Mouse (Mus musculus) left cerebral cortex, postnatal 10 days (tissue): ENCODE measurements around the gene Psd4. TPM values are rescaled to one million over a fixed set of nuclear protein-coding genes. Genes with fewer than 3 reads are reported as not detected.

Experiments used
- DNase-seq, 2 experiments: peaks; one replicate each; pipeline ENCODE4 v3.0.0; 2021 to 2022; ENCODE audit warnings: low spot score in 2 of 2, mixed read lengths in 1 of 2; ENCODE audit errors: extremely low spot score in 1 of 2
- intact Hi-C: fragments of 180-260 bp; cut with DNase I; formaldehyde crosslinking; loops from one replicate; pipeline ENCODE4 v1.15.1; 2025
- total RNA-seq, 2 experiments: library from RNA; stranded (reverse); gene quantifications; 2 replicates each; pipeline ENCODE4 v1.2.3; 2021

Gene Psd4
- total RNA-seq, 2 experiments from 2014 or later, result 0.67 to 2.0 TPM

DNA sequence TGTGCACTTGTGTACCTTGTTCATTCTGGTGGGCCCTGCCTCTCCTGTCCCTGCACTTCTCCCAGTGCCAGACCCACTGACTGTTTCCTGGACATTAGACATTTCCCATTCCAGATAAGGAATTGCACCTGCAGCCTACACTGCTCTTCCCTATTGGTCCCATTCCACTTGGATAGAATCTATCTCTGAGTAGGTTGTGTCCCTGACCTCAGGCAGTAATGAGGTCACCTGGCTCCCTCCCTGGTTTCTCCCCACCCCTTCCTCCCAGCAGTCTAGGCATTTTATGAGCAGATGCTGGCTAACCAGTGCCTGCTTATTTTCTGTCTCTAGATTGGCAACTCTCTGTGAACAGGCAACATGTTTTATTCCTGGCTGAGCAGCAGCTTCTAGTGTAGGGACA, 17.0 kb downstream of the Psd4 start:
- no peak for DNase-seq
- intact Hi-C loops, result no loop called here

DNA sequence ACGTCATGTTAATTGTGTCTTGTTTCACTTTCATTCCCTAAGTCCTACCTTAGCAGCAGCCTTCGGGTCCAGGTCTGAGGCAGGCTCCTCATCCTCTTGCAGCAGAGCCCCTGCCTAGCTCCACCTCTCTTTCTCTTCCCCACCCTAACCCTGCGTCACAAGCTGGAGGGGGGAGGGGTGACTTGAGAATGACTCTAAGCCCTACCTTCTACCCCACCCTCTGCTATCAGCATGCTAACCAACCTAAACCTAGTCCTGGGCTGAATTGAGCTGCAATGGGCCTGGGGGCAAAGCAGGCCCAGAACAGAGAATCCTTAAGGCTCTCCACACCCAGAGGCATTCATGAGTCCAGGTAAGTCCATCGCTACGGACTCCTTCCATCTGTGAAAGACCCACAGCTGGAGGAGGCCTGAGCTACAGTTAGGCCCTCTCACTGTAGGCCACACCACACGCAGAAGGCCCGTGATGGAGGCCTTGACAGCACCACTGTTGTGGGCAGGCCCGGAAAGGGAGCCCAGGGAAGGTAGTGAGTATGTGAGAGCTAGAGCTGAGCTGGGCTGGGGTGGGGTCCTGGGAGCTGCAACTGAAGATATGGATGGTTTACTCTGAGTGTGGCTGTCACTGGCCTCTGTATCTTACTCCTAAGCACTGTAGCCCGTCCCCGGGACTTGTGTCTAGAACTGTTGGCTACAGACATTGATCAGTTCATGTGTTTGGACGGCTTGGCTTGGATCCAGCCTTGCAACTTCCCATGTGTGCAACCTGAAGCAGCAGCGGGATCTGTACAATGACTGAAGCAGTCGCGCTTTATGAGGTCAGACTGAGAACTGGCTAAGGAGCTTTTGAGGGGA, 18.0 kb downstream of the Psd4 start:
- intact Hi-C loops, result no loop called here
- DNase-seq, result no peak

DNA sequence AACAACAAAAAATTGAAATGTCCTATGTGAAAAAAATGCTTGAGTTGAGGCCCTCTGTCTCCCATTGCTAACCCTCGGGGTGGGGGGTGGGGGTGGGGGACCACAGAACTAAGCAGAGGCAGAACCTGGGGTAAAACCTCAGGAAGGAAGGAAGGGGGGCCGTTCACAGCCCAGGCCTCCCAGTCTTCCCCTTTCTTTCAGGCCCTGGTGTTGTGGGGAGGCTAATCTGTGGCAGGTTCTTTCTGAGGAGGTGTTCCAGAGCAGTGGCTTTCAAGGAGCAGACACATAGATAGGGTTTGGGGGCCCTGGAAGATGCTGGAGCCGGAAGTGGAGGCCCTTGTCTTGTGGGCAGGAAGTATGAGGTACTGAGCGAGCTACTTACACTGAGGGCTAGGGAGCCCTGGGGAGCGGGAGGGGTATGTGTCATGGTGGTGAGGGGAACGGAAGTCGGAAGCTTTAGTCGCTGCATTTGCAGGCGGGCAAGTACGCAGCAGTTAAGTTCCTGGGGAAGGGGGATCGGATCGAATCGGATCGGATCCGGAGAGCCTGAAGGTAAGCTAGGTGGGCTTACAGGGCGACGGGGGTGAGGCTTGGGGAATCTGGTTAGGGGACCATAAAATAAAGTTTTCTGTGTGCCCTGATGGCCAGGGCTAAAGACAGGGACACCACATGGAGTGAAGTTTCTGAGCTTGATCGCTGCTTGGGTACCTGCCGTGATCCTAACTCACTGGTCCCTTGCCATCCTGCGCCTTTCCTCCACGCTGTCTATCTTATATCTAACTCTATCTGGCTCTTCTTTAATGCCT, 19.0 kb downstream of the Psd4 start:
- intact Hi-C loops, result no loop called here
- no peak for DNase-seq

DNA sequence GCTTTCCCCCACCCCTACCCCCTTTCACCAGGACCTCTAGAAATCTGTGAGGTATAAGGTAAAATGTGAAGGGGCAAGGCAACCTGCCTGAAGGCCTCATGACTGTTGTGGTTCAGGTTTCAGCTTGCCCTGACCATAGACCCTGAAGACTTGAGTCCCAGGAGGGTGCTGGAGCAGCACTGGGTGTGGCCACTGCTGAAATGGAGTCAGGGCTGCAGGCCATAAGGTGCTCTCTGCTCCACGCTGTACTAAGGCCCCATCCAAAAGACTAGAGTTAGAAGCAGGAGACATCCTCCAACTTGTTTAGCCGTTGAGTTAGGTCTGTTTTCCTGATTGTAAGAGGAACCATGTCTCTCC, 19.6 kb downstream of the Psd4 start:
- intact Hi-C loops, result no loop called here
- DNase-seq, result no peak

DNA sequence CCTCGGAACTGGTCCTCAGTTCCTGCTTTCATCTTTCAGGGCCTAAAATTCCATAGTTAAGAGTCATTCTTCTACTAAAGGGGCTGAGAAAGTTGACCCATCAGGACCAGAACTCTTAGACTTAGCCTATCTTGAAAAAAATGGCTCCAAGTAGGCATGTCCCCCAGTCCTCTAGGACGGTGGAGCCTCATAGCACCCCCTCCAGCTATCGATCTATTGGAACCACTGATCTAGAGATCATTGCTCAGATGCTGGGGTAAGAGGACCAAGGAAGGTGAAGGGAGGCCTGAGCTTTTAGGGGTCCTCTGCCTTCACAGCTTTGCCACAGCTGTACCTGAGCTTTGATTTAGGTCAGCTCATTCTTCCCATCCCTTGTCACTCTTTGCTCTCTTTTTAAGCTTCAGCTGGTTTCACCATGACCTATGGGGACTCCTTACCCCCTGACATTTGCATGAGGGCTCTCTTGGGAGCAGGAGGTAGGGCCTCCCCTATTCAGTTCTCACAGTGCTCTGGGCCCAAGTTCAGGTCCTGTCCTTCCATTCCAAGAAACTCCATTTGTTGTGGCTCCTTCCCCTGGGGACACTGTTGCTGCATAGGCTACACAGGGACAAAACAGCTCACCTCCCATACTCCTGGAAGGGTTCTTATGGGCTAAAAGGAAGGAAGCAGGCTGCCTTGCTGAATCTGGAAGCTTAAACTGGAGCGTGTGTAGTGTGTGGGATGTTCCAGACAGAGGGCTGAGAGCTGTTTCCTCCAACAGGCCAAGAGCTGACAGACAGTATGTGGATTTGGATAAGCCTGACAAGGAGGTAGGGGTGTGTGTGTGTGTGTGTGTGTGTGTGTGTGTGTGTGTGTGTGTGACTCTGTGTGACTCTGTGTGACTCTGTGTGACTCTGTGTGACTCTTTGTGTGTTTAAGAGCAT, 20.2 kb downstream of the Psd4 start:
- intact Hi-C loops, result no loop called here
- no peak for DNase-seq

DNA sequence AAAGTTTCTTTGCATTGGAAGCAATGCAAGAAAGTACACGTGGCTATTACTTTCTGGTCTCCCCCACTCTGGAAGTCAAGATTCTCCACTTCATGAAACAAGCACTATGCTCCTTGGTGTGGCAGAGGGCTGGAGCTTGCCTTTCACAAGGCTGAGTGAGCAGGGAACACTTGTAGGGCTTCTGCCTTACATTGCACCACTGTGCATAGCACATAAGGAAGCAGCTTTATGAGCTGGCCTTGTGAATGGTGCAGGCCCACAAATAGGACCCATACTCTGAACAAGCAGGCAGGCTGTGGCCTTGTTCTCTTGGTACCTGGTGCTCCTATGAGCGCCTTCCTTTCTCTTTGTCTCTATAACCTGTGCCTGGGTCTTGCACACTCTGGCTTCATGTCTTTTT, 25.9 kb downstream of the Psd4 start:
- no peak for DNase-seq
- intact Hi-C loops, result no loop called here

DNA sequence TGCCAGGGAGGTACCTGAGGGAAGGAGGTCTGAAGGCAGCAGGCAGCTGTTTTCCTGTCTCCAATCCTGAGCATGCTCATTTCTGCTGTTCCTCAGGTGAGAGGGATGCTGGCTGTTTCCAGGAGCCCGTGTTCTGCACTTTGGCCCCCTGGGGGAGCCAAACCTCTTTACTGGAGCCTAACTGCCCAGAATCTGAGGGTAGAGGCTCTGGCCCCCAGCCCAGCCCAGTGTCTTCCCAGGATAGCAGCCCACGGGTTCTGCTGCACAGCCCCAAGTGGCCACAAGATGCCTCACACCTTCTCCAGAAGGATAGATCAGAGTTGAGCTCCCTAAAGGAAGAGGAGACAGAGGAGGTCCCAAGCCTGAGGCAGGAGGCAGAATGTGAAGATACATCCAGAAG, 29.7 kb downstream of the Psd4 start:
- intact Hi-C loops, result no loop called here
- no peak for DNase-seq

DNA sequence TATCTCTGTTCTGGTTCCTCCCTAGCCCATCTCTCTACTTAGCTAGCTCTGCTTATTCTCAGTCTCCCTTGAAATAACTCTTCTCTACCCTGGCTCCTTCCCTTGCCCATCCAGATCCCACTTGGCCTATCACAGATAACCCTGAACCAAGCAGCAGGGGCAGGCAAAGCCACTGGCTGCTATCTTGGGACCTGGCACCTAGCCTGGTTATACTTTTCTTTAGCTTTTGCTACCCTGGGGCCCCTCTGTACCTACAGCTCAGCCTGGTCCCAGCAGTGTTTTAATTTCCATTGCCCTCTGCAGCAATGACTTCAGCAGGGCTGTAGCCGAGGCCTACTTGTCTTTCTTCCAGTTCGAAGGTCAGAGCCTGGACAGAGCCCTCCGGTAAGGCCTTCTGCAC, 33.3 kb downstream of the Psd4 start:
- no peak for DNase-seq
- intact Hi-C loops, result no loop called here

DNA sequence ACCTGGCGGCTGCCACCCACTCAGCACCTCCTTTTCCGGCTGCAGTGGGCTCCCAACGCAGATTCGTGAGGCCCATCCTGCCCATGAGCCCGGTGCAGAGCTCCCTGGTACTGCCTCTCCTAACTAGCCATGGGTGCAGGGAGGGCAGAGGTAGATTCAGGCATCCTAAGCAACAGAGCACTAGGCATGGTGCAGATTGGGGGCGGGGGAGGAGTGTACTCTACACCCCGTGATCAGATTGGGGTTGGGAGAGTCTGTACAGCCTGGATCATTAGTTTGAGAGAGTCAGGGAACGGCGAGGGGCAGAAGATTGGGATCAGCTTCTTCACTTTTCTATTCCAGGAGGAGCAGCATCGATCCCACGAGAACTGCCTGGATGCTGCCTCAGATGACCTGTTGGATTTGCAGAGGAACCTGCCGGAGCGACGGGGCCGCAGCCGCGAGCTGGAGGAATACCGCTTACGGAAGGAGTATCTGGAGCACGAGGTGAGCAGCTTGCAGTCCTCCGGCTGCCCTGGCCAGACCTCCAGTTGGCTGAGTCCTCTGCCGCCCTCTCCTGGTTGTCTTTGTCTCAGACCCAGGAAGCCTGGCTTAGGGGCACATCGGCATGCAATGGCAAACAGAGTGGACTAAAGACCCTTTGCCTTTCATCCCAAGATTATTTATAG, 38.1 kb downstream of the Psd4 start:
- DNase-seq, result peak in 1 of 2 experiments; percentile 81
- intact Hi-C loops, result loop anchor here (5.0 kb wide), 2 partner anchors 48 to 108 kb away; no protein-coding TSS in a partner anchor

DNA sequence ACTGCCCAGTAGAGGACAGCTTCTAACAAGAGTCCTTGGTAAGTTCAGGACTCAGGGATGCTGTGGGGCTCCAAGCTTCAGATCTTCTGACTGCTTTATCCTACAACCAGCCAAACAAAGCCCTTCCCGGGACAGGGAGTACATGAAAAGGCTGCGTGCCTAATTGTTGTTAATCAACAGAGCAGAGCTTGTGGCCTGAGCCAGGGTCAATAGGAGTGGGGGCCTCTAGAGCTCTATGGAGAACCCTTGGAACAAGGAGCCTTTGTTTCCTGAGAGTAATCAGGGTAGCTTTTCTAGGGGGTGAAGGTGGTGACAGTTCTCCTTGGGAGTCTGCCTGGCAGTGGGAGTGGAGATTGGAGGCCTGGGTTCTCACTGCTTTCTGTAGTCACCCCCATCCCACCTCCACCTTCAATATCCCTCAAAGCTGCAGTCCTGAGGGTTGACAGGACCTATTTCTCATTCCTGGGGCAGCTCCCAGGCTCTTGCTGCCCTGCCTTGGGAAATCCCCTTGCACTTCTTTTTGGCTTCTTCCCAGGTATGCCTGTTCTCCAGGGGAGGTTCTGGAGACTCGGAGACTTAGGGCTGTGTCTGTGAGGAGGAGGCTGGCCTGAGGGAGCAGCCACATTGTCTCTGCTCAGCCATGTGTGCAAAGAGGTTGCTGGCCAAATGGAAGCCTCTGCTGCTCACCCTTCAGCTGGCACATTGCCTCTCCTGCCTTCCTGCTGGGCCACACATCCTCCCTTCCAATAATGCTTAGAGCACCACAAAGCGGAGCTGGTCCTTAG, 40.5 kb downstream of the Psd4 start:
- intact Hi-C loops, result loop anchor here (2.0 to 5.0 kb wide), 3 partner anchors 51 to 161 kb away; no protein-coding TSS in a partner anchor
- DNase-seq, result no peak

DNA sequence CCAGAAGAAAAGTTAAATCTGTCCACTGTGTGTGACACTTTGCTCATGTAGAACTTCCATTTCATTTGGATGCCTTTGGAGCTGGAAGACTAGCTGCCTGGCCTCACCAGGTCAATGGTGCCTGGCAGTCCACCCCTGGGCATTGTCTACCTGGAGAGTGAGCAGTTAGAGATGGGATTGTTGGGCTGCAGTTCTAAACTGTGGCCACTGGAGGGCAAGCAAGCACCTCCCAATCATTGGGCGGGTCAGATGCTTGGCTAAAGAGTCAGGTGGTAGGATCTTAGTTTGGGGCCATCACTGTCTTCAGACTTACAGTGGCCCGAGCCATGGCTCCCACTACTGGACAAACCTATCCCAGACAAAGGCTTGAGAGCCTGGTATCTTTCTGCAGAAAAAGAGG, 41.8 kb downstream of the Psd4 start:
- DNase-seq, result peak; percentile 48 to 64
- intact Hi-C loops, result loop anchor here (2.0 to 5.0 kb wide), 3 partner anchors 52 to 160 kb away; no protein-coding TSS in a partner anchor

DNA sequence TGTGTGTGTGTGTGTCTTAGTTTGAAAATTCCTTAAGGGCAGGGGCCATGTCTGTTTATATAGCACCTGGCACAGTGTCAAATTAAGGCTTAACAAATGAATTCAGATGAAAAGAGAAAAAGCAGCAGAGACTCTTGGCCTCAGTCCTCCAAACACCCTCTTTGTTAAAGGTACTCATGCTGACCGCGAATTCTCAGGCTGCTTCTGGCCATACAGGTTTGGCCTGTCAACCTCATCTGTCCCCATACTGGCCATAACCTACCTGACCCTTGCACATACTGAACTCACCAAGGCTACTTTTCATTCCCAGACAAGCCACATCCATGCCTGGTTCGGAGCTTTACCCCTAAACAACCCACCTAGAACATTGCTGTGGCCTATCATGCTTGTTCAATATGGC, 45.8 kb downstream of the Psd4 start:
- no peak for DNase-seq
- intact Hi-C loops, result no loop called here

DNA sequence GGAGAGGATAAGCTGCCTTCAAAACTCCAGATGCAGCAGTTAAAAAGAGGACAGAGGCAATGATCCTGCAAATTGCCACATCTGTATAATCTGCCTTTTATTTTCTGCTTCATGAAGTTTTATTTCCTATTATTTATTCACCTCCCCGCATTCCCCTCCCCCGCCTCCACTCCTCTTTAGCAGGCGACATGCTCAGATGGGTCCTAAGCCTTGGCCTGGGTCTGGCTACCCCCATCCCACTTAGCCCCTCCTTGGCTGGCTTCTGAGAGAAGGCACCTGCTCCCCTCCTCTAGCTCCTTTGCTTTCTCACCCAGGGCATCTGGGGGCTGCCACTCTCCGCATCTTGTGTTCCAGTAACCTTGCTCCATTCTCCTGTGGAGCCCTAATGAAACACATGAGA, 46.3 kb downstream of the Psd4 start:
- intact Hi-C loops, result no loop called here
- DNase-seq, result no peak

DNA sequence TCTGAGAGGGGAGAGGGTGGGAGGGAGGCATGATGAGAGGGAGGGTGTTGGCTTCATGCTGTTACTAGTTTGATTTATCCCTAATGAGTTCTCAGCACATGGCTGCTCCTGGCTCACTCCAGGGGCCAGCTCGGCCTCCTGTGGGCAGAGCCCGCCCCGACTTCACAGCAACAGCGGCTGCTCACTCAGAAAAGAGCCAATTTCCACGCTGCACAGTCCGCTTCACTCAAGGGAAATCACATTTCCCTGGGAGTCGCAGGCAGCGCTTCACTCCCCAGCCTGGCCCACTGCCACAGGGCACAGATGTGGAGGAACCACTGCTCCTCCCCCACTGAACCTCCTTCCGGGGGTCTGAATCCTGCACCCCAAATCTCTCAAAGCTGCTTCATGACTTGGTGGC, 49.3 kb downstream of the Psd4 start:
- peak in 1 of 2 experiments; percentile 52 for DNase-seq
- intact Hi-C loops, result no loop called here

DNA sequence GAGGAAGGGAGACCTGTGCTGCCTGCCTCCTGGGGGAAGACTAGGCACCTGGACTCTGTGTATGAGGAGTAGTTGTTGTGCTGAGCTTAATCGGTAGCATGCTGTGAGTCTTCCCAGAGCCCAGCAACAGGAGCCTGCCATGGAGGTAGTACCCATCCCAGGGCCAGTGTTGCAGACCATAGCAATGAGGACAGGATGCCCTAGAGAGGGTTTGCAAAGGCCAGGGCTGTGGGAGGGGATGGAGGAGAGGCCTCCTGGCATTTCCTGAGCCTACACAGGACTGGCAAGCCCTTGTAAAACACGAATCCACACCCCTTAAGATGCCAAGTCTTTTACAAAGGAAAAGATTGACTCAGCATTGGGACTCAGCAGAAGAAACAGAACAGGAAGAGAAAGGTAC, 49.7 kb downstream of the Psd4 start:
- DNase-seq, result no peak
- intact Hi-C loops, result no loop called here

DNA sequence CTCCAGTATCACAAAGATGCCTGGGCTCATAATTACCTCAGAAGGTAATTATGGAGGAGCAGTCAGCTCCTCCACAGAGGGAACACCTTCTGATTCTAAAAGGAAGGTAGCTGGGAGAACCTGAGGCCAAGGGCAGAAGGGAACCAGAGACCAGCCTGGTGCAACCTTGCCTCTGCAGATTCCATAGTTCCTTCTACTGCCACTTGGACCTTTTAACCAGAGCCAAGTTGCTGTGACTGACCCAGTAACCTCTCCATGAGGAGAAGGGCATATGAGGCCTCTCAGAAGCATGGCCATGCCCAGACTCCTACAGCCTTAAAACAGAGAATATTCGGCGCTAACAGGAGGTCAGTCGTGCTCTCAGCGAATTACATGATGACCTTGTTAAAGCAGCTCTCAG, 50.2 kb downstream of the Psd4 start:
- intact Hi-C loops, result no loop called here
- DNase-seq, result no peak

DNA sequence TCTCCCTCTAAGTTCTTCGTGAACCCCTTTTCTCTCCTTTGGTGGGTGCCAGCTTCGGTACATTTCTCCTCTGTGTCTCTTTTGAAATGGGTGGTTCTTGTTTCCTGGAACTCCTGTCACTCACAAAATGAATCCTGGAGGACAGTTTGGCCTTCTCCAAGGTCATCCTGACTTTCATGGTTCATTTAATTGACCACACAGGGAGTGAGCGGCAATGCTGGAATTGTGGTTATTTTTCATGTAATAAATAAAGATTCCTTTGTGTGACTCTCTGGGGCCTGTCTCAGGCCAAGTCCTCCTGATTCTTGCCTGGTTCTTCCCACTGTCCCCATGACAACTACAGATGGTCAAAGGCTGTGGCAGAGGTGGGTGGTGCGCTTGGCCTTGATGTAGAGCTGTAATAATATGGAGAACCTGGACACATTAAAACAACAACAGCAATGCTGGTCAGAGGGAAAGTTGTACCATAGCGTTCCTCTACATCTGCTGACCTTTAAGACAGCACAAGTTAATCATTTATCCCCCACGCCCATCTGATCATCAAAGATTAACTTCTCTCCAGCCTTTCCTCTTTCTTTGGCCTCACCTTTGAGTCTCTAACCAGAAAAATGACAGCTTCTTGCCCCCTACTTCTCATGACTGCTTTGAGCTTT, 54.0 kb downstream of the Psd4 start:
- intact Hi-C loops, result no loop called here
- DNase-seq, result no peak
